Mouse (Mus musculus) limb, embryonic 13.5 days (tissue): ENCODE results near the gene Rad50. TPM values are rescaled to one million over a fixed set of nuclear protein-coding genes. Genes with fewer than 3 reads are reported as not detected.
A peak's percentile ranks its signal among the peaks of the same experiment; 100 is the strongest.

Experiments used
- ATAC-seq: fragments of 200-750 bp; cut with Nextera tagmentation; 2 replicates; pipeline ENCODE4 v1.8.0; 2017; ENCODE audit warnings: low read depth, moderate number of reproducible peaks, moderate TSS enrichment; ENCODE audit not compliant: low FRiP score
- H3K27ac ChIP-seq: fragments of 300-500 bp; sonication (generic); 2 replicates; pipeline ENCODE4 v1.5.1; 2015; ENCODE audit warnings: inconsistent platforms, mild to moderate bottlenecking, moderate library complexity
- H3K27me3 ChIP-seq: fragments of 300-500 bp; sonication (generic); 2 replicates; pipeline ENCODE4 v1.6.1; 2015; ENCODE audit warnings: mild to moderate bottlenecking, inconsistent platforms
- H3K36me3 ChIP-seq: fragments of 300-500 bp; sonication (generic); 2 replicates; pipeline ENCODE4 v1.6.1; 2015; ENCODE audit warnings: inconsistent platforms, mild to moderate bottlenecking, moderate library complexity
- H3K4me1 ChIP-seq: fragments of 300-500 bp; sonication (generic); 2 replicates; pipeline ENCODE4 v1.6.1; 2015; ENCODE audit warnings: inconsistent platforms
- H3K4me2 ChIP-seq: fragments of 300-500 bp; sonication (generic); replicated peaks from 2 replicates; pipeline ENCODE4 v1.6.1; 2015; ENCODE audit warnings: inconsistent platforms, mild to moderate bottlenecking, moderate library complexity
- H3K4me3 ChIP-seq: fragments of 300-500 bp; sonication (generic); 2 replicates; pipeline ENCODE4 v1.5.1; 2015; ENCODE audit warnings: moderate library complexity, mild to moderate bottlenecking, inconsistent platforms
- H3K9ac ChIP-seq: fragments of 300-500 bp; sonication (generic); 2 replicates; pipeline ENCODE4 v1.6.1; 2015; ENCODE audit warnings: mild to moderate bottlenecking, inconsistent platforms
- H3K9me3 ChIP-seq: fragments of 300-500 bp; sonication (generic); 2 replicates; pipeline ENCODE4 v1.6.1; 2016; ENCODE audit warnings: inconsistent platforms
- WGBS: fragments of 180-500 bp; shearing (Covaris S2); methylation state at CpG from one replicate; pipeline ENCODE4 v1.1.7; 2015; 5-methylcytosine and 5-hydroxymethylcytosine counted together
- polyA plus RNA-seq: library from polyadenylated mRNA; unstranded; fragments of >200 nt; fragmentation: Nextera tagmentation; extraction: Ambion mirVana; gene quantifications from 2 replicates; pipeline ENCODE4 v1.2.1, GENCODE M21; 2015

Rad50 gene
- polyA plus RNA-seq, result 30.4 TPM in 2 replicates

GRCm38 (mm10) chr11:53706934-53707717 is at the start of gene Rad50:
TSS of gene Rad50 (minus strand) at chr11:53707319.
- peak; percentile 97 for ATAC-seq
- H3K4me1 ChIP-seq, result peaks cover 8% of the 10 kb centered on the region
- peak within 1 kb of the TSS; percentile 88 for H3K4me2 ChIP-seq
- no peaks in the 10 kb centered on the region for H3K9me3 ChIP-seq
- WGBS, result 5% methylated on average over 55 of the region's 55 CpGs
- H3K36me3 ChIP-seq, result peaks cover 6% of the 10 kb centered on the region; the same call in 1 of the 2 replicates
- peak within 1 kb of the TSS; percentile 83 for H3K27ac ChIP-seq
- peak within 1 kb of the TSS; percentile 76 for H3K9ac ChIP-seq
- H3K27me3 ChIP-seq, result no peaks in the 10 kb centered on the region
- H3K4me3 ChIP-seq, result peak within 1 kb of the TSS; percentile 71

- WGBS, result 79% methylated on average over 12 of the region's 12 CpGs
- no peaks in the 10 kb centered on the region for H3K36me3 ChIP-seq
- H3K27me3 ChIP-seq, result 0 out of 2 replicates have a peak, but pooled peaks cover 3% of the 10 kb centered on the region
- no peak overlapping the region for H3K27ac ChIP-seq
- no peak overlapping the region for H3K4me3 ChIP-seq
- peaks cover 5% of the 10 kb centered on the region; the same call in 1 of the 2 replicates for H3K9me3 ChIP-seq
- no peak for ATAC-seq
- no peak overlapping the region for H3K9ac ChIP-seq
- H3K4me2 ChIP-seq, result no peak overlapping the region
- H3K4me1 ChIP-seq, result peaks cover 15% of the 10 kb centered on the region
These were observed 48.0 kb upstream of the Rad50 start for GRCm38 (mm10) chr11:53755011-53755595.

- 60% methylated on average over 5 of the region's 5 CpGs for WGBS
- Histone ChIP-seq H3K9ac (no peak overlapping the region), H3K9me3 (peaks cover 5% of the 10 kb centered on the region; the same call in 1 of the 2 replicates), H3K4me1 (no peaks in the 10 kb centered on the region), H3K27ac (no peak overlapping the region), H3K36me3 (no peaks in the 10 kb centered on the region), H3K4me2 (no peak overlapping the region), H3K4me3 (no peak overlapping the region), H3K27me3 (no peaks in the 10 kb centered on the region)
- ATAC-seq, result no peak
These were observed 42.7 kb upstream of the Rad50 start for GRCm38 (mm10) chr11:53749716-53750352.

GRCm38 (mm10) chr11:53749306-53749705 is 42.2 kb upstream of the Rad50 start:
- Histone ChIP-seq H3K9ac (no peak overlapping the region), H3K4me3 (no peak overlapping the region), H3K4me1 (no peaks in the 10 kb centered on the region), H3K4me2 (no peak overlapping the region), H3K27ac (no peak overlapping the region), H3K9me3 (peaks cover 5% of the 10 kb centered on the region; the same call in 1 of the 2 replicates), H3K27me3 (no peaks in the 10 kb centered on the region), H3K36me3 (no peaks in the 10 kb centered on the region)
- no peak for ATAC-seq
- 56% methylated on average over 4 of the region's 4 CpGs for WGBS

GRCm38 (mm10) chr11:53748614-53749013 is 41.5 kb upstream of the Rad50 start:
- H3K36me3 ChIP-seq, result no peaks in the 10 kb centered on the region
- no peak overlapping the region for H3K9ac ChIP-seq
- H3K27ac ChIP-seq, result no peak overlapping the region
- WGBS, result 93% methylated on average over 6 of the region's 6 CpGs
- peaks cover 5% of the 10 kb centered on the region; the same call in 1 of the 2 replicates for H3K9me3 ChIP-seq
- no peak overlapping the region for H3K4me2 ChIP-seq
- no peaks in the 10 kb centered on the region for H3K4me1 ChIP-seq
- H3K4me3 ChIP-seq, result no peak overlapping the region
- no peaks in the 10 kb centered on the region for H3K27me3 ChIP-seq
- no peak for ATAC-seq

GRCm38 (mm10) chr11:53747985-53748384 is 40.9 kb upstream of the Rad50 start:
- Histone ChIP-seq H3K9me3 (peaks cover 5% of the 10 kb centered on the region; the same call in 1 of the 2 replicates), H3K36me3 (no peaks in the 10 kb centered on the region), H3K4me3 (no peak overlapping the region), H3K9ac (no peak overlapping the region), H3K27me3 (no peaks in the 10 kb centered on the region), H3K4me1 (no peaks in the 10 kb centered on the region), H3K27ac (no peak overlapping the region), H3K4me2 (no peak overlapping the region)
- 90% methylated on average over 9 of the region's 9 CpGs for WGBS
- no peak for ATAC-seq

- H3K9me3 ChIP-seq, result no peaks in the 10 kb centered on the region
- ATAC-seq, result no peak
- H3K27ac ChIP-seq, result no peak overlapping the region
- no peaks in the 10 kb centered on the region for H3K4me1 ChIP-seq
- no peaks in the 10 kb centered on the region for H3K27me3 ChIP-seq
- WGBS, result 92% methylated on average over 2 of the region's 2 CpGs
- no peak overlapping the region for H3K9ac ChIP-seq
- no peaks in the 10 kb centered on the region for H3K36me3 ChIP-seq
- H3K4me3 ChIP-seq, result no peak overlapping the region
- no peak overlapping the region for H3K4me2 ChIP-seq
These were observed 38.1 kb upstream of the Rad50 start for GRCm38 (mm10) chr11:53745260-53745659.

- H3K4me2 ChIP-seq, result no peak overlapping the region
- no peaks in the 10 kb centered on the region for H3K4me1 ChIP-seq
These were observed 35.2 kb upstream of the Rad50 start for GRCm38 (mm10) chr11:53742353-53742752.

GRCm38 (mm10) chr11:53737573-53737946 is 30.4 kb upstream of the Rad50 start:
- 0 out of 2 replicates have a peak, but pooled peaks have one; percentile 11 for ATAC-seq
- no peaks in the 10 kb centered on the region for H3K4me1 ChIP-seq
- H3K27me3 ChIP-seq, result no peaks in the 10 kb centered on the region
- WGBS, result 47% methylated on average over 6 of the region's 6 CpGs
- no peak overlapping the region for H3K4me2 ChIP-seq
- H3K36me3 ChIP-seq, result no peaks in the 10 kb centered on the region
- H3K9me3 ChIP-seq, result no peaks in the 10 kb centered on the region
- no peak overlapping the region for H3K27ac ChIP-seq
- no peak overlapping the region for H3K4me3 ChIP-seq
- no peak overlapping the region for H3K9ac ChIP-seq

More at GRCm38 (mm10) chr11:53742353-53742752, 35.2 kb upstream of the Rad50 start:
- ATAC-seq, result no peak
- Histone ChIP-seq H3K9ac (no peak overlapping the region), H3K27me3 (no peaks in the 10 kb centered on the region), H3K27ac (no peak overlapping the region), H3K4me3 (no peak overlapping the region), H3K36me3 (no peaks in the 10 kb centered on the region), H3K9me3 (no peaks in the 10 kb centered on the region)
- WGBS, result 38% methylated on average over 5 of the region's 5 CpGs

GRCm38 (mm10) chr11:53736771-53737572 is 29.9 kb upstream of the Rad50 start:
- peak; percentile 76 for ATAC-seq
- Histone ChIP-seq H3K27ac (no peak overlapping the region), H3K4me3 (no peak overlapping the region), H3K4me2 (no peak overlapping the region), H3K9me3 (no peaks in the 10 kb centered on the region), H3K36me3 (no peaks in the 10 kb centered on the region), H3K27me3 (no peaks in the 10 kb centered on the region), H3K9ac (no peak overlapping the region), H3K4me1 (no peaks in the 10 kb centered on the region)
- 52% methylated on average over 14 of the region's 14 CpGs for WGBS

- Histone ChIP-seq H3K36me3 (no peaks in the 10 kb centered on the region), H3K4me2 (peak overlapping the region; percentile 52), H3K4me3 (peak overlapping the region; percentile 20; the same call in 1 of the 2 replicates), H3K4me1 (no peaks in the 10 kb centered on the region), H3K9ac (no peak overlapping the region), H3K27me3 (no peaks in the 10 kb centered on the region), H3K9me3 (no peaks in the 10 kb centered on the region), H3K27ac (no peak overlapping the region)
- WGBS, result 26% methylated on average over 17 of the region's 17 CpGs
- ATAC-seq, result peak; percentile 69; the same call in 1 of the 2 replicates
These were observed 28.6 kb upstream of the Rad50 start for GRCm38 (mm10) chr11:53735682-53736245.
